Mouse (Mus musculus) stomach, postnatal 0 days (tissue): ENCODE results near the gene A730061H03Rik. TPM values are rescaled to one million over a fixed set of nuclear protein-coding genes. Genes with fewer than 3 reads are reported as not detected.

Experiments used
- ATAC-seq: fragments of 200-750 bp; cut with Nextera tagmentation; 2 replicates; pipeline ENCODE4 v1.8.0; 2017; ENCODE audit not compliant: low FRiP score, low TSS enrichment
- DNase-seq: peaks from one replicate; pipeline ENCODE4 v3.0.0-alpha.2; 2016; ENCODE audit warnings: low spot score
- H3K27ac ChIP-seq: fragments of 300-500 bp; sonication (generic); replicated peaks from 2 replicates; pipeline ENCODE4 v1.5.1; 2014; ENCODE audit warnings: mild to moderate bottlenecking, control low read depth
- H3K27me3 ChIP-seq: fragments of 300-500 bp; sonication (generic); 2 replicates; pipeline ENCODE4 v1.6.1; 2014; ENCODE audit warnings: low read length; ENCODE audit not compliant: control insufficient read depth, insufficient read depth
- H3K36me3 ChIP-seq: fragments of 300-500 bp; sonication (generic); 2 replicates; pipeline ENCODE4 v1.6.1; 2014; ENCODE audit warnings: low read length, mixed read lengths; ENCODE audit not compliant: control insufficient read depth, insufficient read depth
- H3K4me1 ChIP-seq: fragments of 300-500 bp; sonication (generic); replicated peaks from 2 replicates; pipeline ENCODE4 v1.6.1; 2014; ENCODE audit warnings: antibody characterized with exemption; ENCODE audit not compliant: control insufficient read depth, insufficient read depth
- H3K4me2 ChIP-seq: fragments of 300-500 bp; sonication (generic); replicated peaks from 2 replicates; pipeline ENCODE4 v1.6.1; 2014; ENCODE audit warnings: low read depth, mild to moderate bottlenecking, control low read depth, moderate library complexity
- H3K4me3 ChIP-seq: fragments of 300-500 bp; sonication (generic); 2 replicates; pipeline ENCODE4 v1.5.1; 2014; ENCODE audit warnings: low read depth, low read length, control low read depth
- H3K9ac ChIP-seq: fragments of 300-500 bp; sonication (generic); 2 replicates; pipeline ENCODE4 v1.6.1; 2014; ENCODE audit warnings: mild to moderate bottlenecking, low read length, control low read depth, mixed read lengths
- H3K9me3 ChIP-seq: fragments of 300-500 bp; sonication (generic); 2 replicates; pipeline ENCODE4 v1.6.1; 2016; ENCODE audit warnings: low read length; ENCODE audit not compliant: control insufficient read depth
- CTCF ChIP-seq: IDR thresholded peaks from 2 replicates; pipeline ENCODE4 v1.5.1; 2016; ENCODE audit warnings: antibody characterized with exemption, low read depth, mild to moderate bottlenecking, moderate library complexity
- EP300 ChIP-seq: optimal IDR thresholded peaks from 2 replicates; pipeline ENCODE3; 2016; ENCODE audit warnings: antibody characterized with exemption
- WGBS: fragments of 180-500 bp; shearing (Covaris S2); extraction: QIAGEN DNeasy Blood & Tissue Kit; methylation state at CpG from one replicate; pipeline ENCODE4 v1.1.7; 2014; 5-methylcytosine and 5-hydroxymethylcytosine counted together
- polyA plus RNA-seq: library from polyadenylated mRNA; unstranded; fragments of >200 nt; fragmentation: Nextera tagmentation; extraction: Ambion mirVana; gene quantifications from 2 replicates; pipeline ENCODE4 v1.2.1, GENCODE M21; 2015

A730061H03Rik gene
- polyA plus RNA-seq, 1 experiment from 2014 or later: 0.93 TPM

DNA sequence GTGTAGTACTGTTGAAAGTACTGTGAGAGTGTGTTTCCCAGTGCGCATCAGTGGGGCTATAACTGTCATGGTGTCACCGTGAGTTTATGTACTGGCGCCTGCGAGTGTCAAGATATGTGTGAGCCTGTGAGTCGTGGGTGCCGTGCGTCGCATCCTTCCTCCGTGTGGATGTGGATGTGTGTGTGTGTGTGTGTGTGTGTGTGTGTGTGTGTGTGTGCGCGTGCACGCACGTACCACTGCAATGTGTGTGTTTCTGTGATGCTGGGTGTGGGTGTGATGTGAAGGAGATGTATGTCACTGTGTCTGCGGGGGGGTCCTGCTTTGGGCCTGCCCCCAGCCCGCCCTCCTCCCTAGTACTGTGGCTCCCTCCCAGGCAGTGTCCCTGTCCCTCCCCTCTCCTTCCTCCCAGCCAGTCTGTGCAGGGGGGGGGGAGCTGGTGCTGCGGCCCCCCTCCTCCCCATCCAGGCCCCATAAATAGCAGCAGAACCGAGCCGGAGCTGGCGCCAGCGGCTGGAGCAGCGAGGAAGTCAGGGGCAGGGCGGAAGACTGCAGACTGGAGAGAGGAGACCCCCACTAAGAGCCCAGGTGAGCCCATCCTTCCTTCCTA, 50.0 kb downstream of the A730061H03Rik start, which contains the start of gene Cpne6:
TSS of gene Cpne6 (plus strand) at position 321 of the 607 bp plus-strand sequence.
- Histone ChIP-seq H3K27me3 (no peaks in the 10 kb centered on the region), H3K27ac (no peak within 1 kb of the TSS), H3K4me1 (no peaks in the 10 kb centered on the region), H3K4me3 (no peak within 1 kb of the TSS), H3K36me3 (no peaks in the 10 kb centered on the region), H3K9ac (no peak within 1 kb of the TSS), H3K4me2 (no peak within 1 kb of the TSS), H3K9me3 (no peaks in the 10 kb centered on the region)
- 69% methylated on average over 20 of the region's 22 CpGs for WGBS
- ATAC-seq: no peak
- DNase-seq: no peak
- no peak for TF ChIP-seq EP300
- TF ChIP-seq CTCF: no peak

Other genes starting within 250 kb of the A730061H03Rik start
- 53.7 and 54.5 TPM in 2 replicates for gene Dhrs4, start 81.6 kb downstream of the A730061H03Rik start, polyA plus RNA-seq
- 0.46 and 0.81 TPM in 2 replicates for gene Carmil3, start 69.8 kb downstream of the A730061H03Rik start, polyA plus RNA-seq
- gene Cpne6, start 50.0 kb downstream of the A730061H03Rik start, polyA plus RNA-seq: 0.08 and 0.17 TPM in 2 replicates
- 0.11 TPM in 1 of 2 replicates, not detected in the other for gene Nrl, start 35.4 kb downstream of the A730061H03Rik start, polyA plus RNA-seq
- gene Pck2, start 20.1 kb downstream of the A730061H03Rik start, polyA plus RNA-seq: 15.7 and 16.1 TPM in 2 replicates
- gene Dcaf11, start 400 bp downstream of the A730061H03Rik start, polyA plus RNA-seq: 45.9 and 51.0 TPM in 2 replicates
- gene Fitm1, start 15.2 kb upstream of the A730061H03Rik start, polyA plus RNA-seq: 0.30 and 0.35 TPM in 2 replicates
- 130 and 136 TPM in 2 replicates for gene Psme1, start 17.7 kb upstream of the A730061H03Rik start, polyA plus RNA-seq
- 13.1 and 14.5 TPM in 2 replicates for gene Emc9, start 24.9 kb upstream of the A730061H03Rik start, polyA plus RNA-seq
- gene Psme2, start 30.7 kb upstream of the A730061H03Rik start, polyA plus RNA-seq: 268 and 316 TPM in 2 replicates
- gene Rnf31, start 31.3 kb upstream of the A730061H03Rik start, polyA plus RNA-seq: 9.5 and 11.3 TPM in 2 replicates
- 14.1 and 14.7 TPM in 2 replicates for gene Irf9, start 43.2 kb upstream of the A730061H03Rik start, polyA plus RNA-seq
- gene Rec8, start 57.6 kb upstream of the A730061H03Rik start, polyA plus RNA-seq: 4.5 TPM in 2 replicates
- 28.8 and 38.3 TPM in 2 replicates for gene Ipo4, start 75.6 kb upstream of the A730061H03Rik start, polyA plus RNA-seq
- 1.2 and 1.3 TPM in 2 replicates for gene Gm49378, start 77.5 kb upstream of the A730061H03Rik start, polyA plus RNA-seq
- 71.7 and 75.6 TPM in 2 replicates for gene Tm9sf1, start 83.4 kb upstream of the A730061H03Rik start, polyA plus RNA-seq
- gene Tssk4, start 89.8 kb upstream of the A730061H03Rik start, polyA plus RNA-seq: 0.46 and 0.57 TPM in 2 replicates
- gene Mdp1, start 100.1 kb upstream of the A730061H03Rik start, polyA plus RNA-seq: 46.5 and 50.6 TPM in 2 replicates
- gene Gmpr2, start 111.5 kb upstream of the A730061H03Rik start, polyA plus RNA-seq: 24.8 and 26.8 TPM in 2 replicates
- gene Nedd8, start 111.7 kb upstream of the A730061H03Rik start, polyA plus RNA-seq: 402 and 425 TPM in 2 replicates
- 17.5 and 17.8 TPM in 2 replicates for gene Tinf2, start 121.4 kb upstream of the A730061H03Rik start, polyA plus RNA-seq
- gene Tgm1, start 153.5 kb upstream of the A730061H03Rik start, polyA plus RNA-seq: 79.0 and 80.6 TPM in 2 replicates
- gene Rabggta, start 161.9 kb upstream of the A730061H03Rik start, polyA plus RNA-seq: 25.7 and 27.3 TPM in 2 replicates
- gene Dhrs1, start 185.3 kb upstream of the A730061H03Rik start, polyA plus RNA-seq: 92.3 and 99.5 TPM in 2 replicates
- 16.8 and 19.8 TPM in 2 replicates for gene Nop9, start 185.3 kb upstream of the A730061H03Rik start, polyA plus RNA-seq
- 12.3 and 13.6 TPM in 2 replicates for gene Cideb, start 198.1 kb upstream of the A730061H03Rik start, polyA plus RNA-seq
- 3.2 and 3.8 TPM in 2 replicates for gene Ltb4r2, start 201.0 kb upstream of the A730061H03Rik start, polyA plus RNA-seq
- 1.8 TPM in 2 replicates for gene Ltb4r1, start 205.6 kb upstream of the A730061H03Rik start, polyA plus RNA-seq
- 2.3 and 2.5 TPM in 2 replicates for gene Adcy4, start 223.7 kb upstream of the A730061H03Rik start, polyA plus RNA-seq
- 8.7 and 13.2 TPM in 2 replicates for gene Ripk3, start 228.5 kb upstream of the A730061H03Rik start, polyA plus RNA-seq